Mouse (Mus musculus): Measurements from ENCODE around the gene Wwp2. TPM values are rescaled to one million over a fixed set of nuclear protein-coding genes. Genes with fewer than 3 reads are reported as not detected.

The Wwp2 gene
- polyA plus RNA-seq, 1 experiment, result 39.5 TPM

DNA sequence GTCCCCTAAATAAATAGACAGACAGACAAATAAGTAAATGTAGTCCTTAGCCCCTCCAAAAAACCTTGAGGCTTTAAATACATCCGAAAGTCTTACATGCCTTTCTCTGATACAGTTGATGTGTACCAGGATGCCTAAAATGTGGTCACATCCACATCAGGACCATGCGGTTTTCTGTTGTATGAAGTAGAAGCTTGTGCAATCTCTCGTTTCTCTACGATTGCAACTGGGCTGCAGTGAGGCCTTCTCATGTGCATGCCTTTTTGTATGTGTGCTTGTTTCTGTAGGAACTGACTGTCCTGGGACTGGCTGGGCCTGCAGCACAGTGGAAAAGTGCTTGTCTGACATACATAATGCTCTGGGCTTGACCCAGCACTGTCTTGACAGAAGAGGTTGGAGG, 88.4 kb downstream of the Wwp2 start:
- H3K4me1 ChIP-seq (ENCODE audit: control insufficient read depth, insufficient read depth, insufficient read length), result no peaks in the 10 kb centered on the region
- H3K4me3 ChIP-seq (ENCODE audit: extremely low read depth, insufficient read depth, insufficient read length), result no peak overlapping the region
- DNase-seq (ENCODE audit: low read depth in 1 of 2, low spot score in 2 of 2), result no peak
- 87% methylated on average over 4 of the region's 4 CpGs for WGBS
- no peaks in the 10 kb centered on the region for H3K27me3 ChIP-seq (ENCODE audit: control insufficient read depth, insufficient read depth, low read length)
- TF ChIP-seq POLR2A (IDR thresholded peaks at IDR 0.05; ENCODE audit: low read depth, low read length) (no peak), CTCF (IDR thresholded peaks at IDR 0.05; ENCODE audit: extremely low read depth, insufficient read depth, insufficient read length, insufficient replicate concordance) (no peak)
- H3K36me3 ChIP-seq (ENCODE audit: control insufficient read depth, insufficient read depth, low read length), result no peaks in the 10 kb centered on the region; the same call in 1 of the 2 replicates
- H3K27ac ChIP-seq (ENCODE audit: insufficient read depth, low read length), result no peak overlapping the region

DNA sequence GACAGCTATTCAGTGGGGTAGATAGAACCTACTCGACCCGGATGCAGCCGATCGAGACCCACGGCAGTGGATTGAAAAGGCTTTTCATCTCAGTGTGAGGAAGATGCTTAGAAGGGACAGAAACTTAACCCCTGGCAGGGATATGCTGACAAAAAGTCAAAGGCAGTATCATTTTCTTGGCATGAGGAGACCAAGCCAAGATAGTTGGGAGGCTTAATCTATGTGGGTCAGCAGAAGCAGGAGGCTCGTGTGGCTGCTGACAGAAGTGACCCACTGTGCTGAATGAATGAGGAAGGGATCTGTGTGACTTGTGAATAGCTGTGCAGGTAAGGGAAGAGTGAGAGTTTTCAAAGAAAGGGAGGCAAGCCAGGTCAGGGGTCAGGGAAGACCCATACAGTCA, 92.6 kb downstream of the Wwp2 start:
- DNase-seq (ENCODE audit: low read depth in 1 of 2, low spot score in 2 of 2), result no peak
- H3K36me3 ChIP-seq (ENCODE audit: control insufficient read depth, insufficient read depth, low read length), result peaks cover 4% of the 10 kb centered on the region
- H3K27me3 ChIP-seq (ENCODE audit: control insufficient read depth, insufficient read depth, low read length), result no peaks in the 10 kb centered on the region
- no peak overlapping the region for H3K27ac ChIP-seq (ENCODE audit: insufficient read depth, low read length)
- WGBS, result 98% methylated on average over 6 of the region's 6 CpGs
- H3K4me3 ChIP-seq (ENCODE audit: extremely low read depth, insufficient read depth, insufficient read length), result no peak overlapping the region
- no peak for TF ChIP-seq CTCF (IDR thresholded peaks at IDR 0.05; ENCODE audit: extremely low read depth, insufficient read depth, insufficient read length, insufficient replicate concordance)
- TF ChIP-seq POLR2A (IDR thresholded peaks at IDR 0.05; ENCODE audit: low read depth, low read length), result no peak
- H3K4me1 ChIP-seq (ENCODE audit: control insufficient read depth, insufficient read depth, insufficient read length), result no peaks in the 10 kb centered on the region

DNA sequence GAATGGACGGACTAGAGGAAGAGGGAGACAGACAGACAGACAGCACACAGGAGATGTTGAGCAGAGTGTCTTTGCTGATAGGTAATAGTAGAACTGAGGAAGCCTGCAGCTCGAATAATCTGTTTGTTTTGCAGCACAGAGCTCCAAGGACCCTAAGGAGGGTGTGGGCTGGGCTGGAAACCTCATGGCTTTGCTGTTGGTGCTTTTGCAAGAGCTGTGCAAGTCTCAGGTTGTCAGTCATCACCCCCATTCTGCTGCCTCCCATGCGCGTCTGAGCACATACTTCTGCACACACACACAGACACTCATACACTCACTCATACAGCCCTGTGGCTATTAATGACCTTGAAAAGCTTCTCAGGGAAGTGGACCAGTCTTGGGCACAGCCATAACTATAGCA, 101.3 kb downstream of the Wwp2 start:
- Histone ChIP-seq H3K4me1 (ENCODE audit: control insufficient read depth, insufficient read depth, insufficient read length) (no peaks in the 10 kb centered on the region), H3K36me3 (ENCODE audit: control insufficient read depth, insufficient read depth, low read length) (peaks cover 27% of the 10 kb centered on the region), H3K4me3 (ENCODE audit: extremely low read depth, insufficient read depth, insufficient read length) (no peak overlapping the region), H3K27me3 (ENCODE audit: control insufficient read depth, insufficient read depth, low read length) (no peaks in the 10 kb centered on the region), H3K27ac (ENCODE audit: insufficient read depth, low read length) (no peak overlapping the region)
- WGBS, result 88% methylated on average over 4 of the region's 4 CpGs
- TF ChIP-seq CTCF (IDR thresholded peaks at IDR 0.05; ENCODE audit: extremely low read depth, insufficient read depth, insufficient read length, insufficient replicate concordance), result no peak
- TF ChIP-seq POLR2A (IDR thresholded peaks at IDR 0.05; ENCODE audit: low read depth, low read length), result no peak
- no peak for DNase-seq (ENCODE audit: low read depth in 1 of 2, low spot score in 2 of 2)

DNA sequence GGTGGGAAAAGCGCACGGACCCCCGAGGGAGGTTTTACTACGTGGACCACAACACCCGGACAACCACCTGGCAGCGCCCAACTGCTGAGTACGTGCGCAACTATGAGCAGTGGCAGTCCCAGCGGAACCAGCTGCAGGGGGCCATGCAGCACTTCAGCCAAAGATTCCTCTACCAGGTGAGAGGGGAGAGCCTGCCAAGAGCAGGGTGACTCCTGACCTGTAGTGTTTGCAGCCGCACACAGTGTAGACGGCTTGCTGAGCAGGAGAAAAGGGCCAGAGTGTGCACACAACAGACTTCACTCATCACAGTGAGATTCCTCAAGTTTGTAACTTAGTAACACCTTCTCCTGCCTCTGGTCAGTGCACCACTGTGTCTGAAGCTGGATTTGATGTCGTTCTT, 104.5 kb downstream of the Wwp2 start:
- Histone ChIP-seq H3K27me3 (ENCODE audit: control insufficient read depth, insufficient read depth, low read length) (no peaks in the 10 kb centered on the region), H3K36me3 (ENCODE audit: control insufficient read depth, insufficient read depth, low read length) (peaks cover 32% of the 10 kb centered on the region), H3K4me1 (ENCODE audit: control insufficient read depth, insufficient read depth, insufficient read length) (no peaks in the 10 kb centered on the region), H3K27ac (ENCODE audit: insufficient read depth, low read length) (no peak overlapping the region), H3K4me3 (ENCODE audit: extremely low read depth, insufficient read depth, insufficient read length) (no peak overlapping the region)
- 93% methylated on average over 12 of the region's 12 CpGs for WGBS
- TF ChIP-seq POLR2A (IDR thresholded peaks at IDR 0.05; ENCODE audit: low read depth, low read length) (no peak), CTCF (IDR thresholded peaks at IDR 0.05; ENCODE audit: extremely low read depth, insufficient read depth, insufficient read length, insufficient replicate concordance) (no peak)
- no peak for DNase-seq (ENCODE audit: low read depth in 1 of 2, low spot score in 2 of 2)

DNA sequence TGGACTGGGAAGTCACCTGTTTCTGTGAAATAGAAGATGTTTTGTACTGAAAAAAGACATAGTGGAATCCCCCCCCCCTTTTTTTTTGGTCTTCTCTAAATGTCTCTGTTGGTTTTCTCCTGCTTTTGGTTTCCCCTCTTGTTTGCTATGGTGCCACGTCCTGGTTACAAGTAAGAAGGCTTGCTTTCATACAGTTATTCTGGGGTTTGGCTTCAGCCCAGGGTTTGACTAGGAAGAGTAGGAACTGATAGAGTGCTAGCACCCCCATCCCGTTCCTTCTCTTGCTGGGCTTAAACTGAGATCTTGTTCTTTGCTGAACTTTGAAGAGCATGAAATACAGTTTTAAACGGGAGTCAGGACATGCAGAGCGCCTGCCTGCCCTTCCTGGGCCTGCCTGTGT, 105.2 kb downstream of the Wwp2 start:
- no peak for DNase-seq (ENCODE audit: low read depth in 1 of 2, low spot score in 2 of 2)
- no peaks in the 10 kb centered on the region for H3K4me1 ChIP-seq (ENCODE audit: control insufficient read depth, insufficient read depth, insufficient read length)
- no peak overlapping the region for H3K27ac ChIP-seq (ENCODE audit: insufficient read depth, low read length)
- peaks cover 33% of the 10 kb centered on the region for H3K36me3 ChIP-seq (ENCODE audit: control insufficient read depth, insufficient read depth, low read length)
- no peak for TF ChIP-seq CTCF (IDR thresholded peaks at IDR 0.05; ENCODE audit: extremely low read depth, insufficient read depth, insufficient read length, insufficient replicate concordance)
- TF ChIP-seq POLR2A (IDR thresholded peaks at IDR 0.05; ENCODE audit: low read depth, low read length), result no peak
- no peak overlapping the region for H3K4me3 ChIP-seq (ENCODE audit: extremely low read depth, insufficient read depth, insufficient read length)
- H3K27me3 ChIP-seq (ENCODE audit: control insufficient read depth, insufficient read depth, low read length), result no peaks in the 10 kb centered on the region
- WGBS, result 70% methylated on average over 4 of the region's 4 CpGs

DNA sequence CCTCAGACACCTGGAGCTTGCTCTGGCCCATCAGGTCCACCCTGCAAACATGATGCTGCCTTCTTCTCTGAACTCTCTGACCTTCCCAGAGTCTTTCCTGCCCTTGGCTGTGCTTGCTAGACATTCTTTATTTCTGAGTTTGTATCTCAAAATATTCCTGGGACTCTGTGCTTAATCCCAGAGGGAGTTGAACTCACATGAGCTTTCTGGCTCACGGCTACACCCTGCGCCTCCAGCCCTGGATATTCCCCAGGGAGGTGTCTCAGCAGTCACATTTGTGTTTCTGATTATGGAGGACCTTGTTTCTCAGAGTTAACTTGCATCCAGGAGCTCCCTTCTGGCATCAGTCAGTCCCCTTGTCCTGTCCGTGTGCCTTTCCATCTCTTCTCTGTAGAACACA, 106.0 kb downstream of the Wwp2 start:
- Histone ChIP-seq H3K27me3 (ENCODE audit: control insufficient read depth, insufficient read depth, low read length) (no peaks in the 10 kb centered on the region), H3K27ac (ENCODE audit: insufficient read depth, low read length) (no peak overlapping the region), H3K4me1 (ENCODE audit: control insufficient read depth, insufficient read depth, insufficient read length) (no peaks in the 10 kb centered on the region), H3K4me3 (ENCODE audit: extremely low read depth, insufficient read depth, insufficient read length) (no peak overlapping the region), H3K36me3 (ENCODE audit: control insufficient read depth, insufficient read depth, low read length) (peaks cover 36% of the 10 kb centered on the region)
- no peak for TF ChIP-seq CTCF (IDR thresholded peaks at IDR 0.05; ENCODE audit: extremely low read depth, insufficient read depth, insufficient read length, insufficient replicate concordance)
- TF ChIP-seq POLR2A (IDR thresholded peaks at IDR 0.05; ENCODE audit: low read depth, low read length), result no peak
- DNase-seq (ENCODE audit: low read depth in 1 of 2, low spot score in 2 of 2), result no peak
- WGBS, result 82% methylated on average over 3 of the region's 3 CpGs

DNA sequence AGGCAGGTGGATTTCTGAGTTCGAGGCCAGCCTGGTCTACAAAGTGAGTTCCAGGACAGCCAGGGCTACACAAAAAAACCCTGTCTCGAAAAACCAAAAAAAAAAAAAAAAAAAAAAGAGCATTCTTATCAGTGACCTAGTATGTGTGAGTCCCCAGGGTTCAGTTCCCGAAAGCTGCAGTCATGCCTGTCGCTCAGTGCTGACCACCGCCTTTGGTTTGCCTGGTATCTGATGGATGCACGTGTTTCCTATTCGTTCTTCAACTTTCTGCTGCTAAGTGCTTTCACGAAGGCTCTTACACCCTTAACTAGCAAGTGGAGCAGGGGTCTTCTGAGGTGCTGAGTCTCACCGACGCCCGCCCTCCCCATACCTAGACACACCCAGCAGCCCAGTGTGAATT, 107.5 kb downstream of the Wwp2 start:
- 78% methylated on average over 11 of the region's 11 CpGs for WGBS
- Histone ChIP-seq H3K27me3 (ENCODE audit: control insufficient read depth, insufficient read depth, low read length) (no peaks in the 10 kb centered on the region), H3K4me1 (ENCODE audit: control insufficient read depth, insufficient read depth, insufficient read length) (no peaks in the 10 kb centered on the region), H3K36me3 (ENCODE audit: control insufficient read depth, insufficient read depth, low read length) (peaks cover 37% of the 10 kb centered on the region), H3K27ac (ENCODE audit: insufficient read depth, low read length) (no peak overlapping the region), H3K4me3 (ENCODE audit: extremely low read depth, insufficient read depth, insufficient read length) (no peak overlapping the region)
- TF ChIP-seq POLR2A (IDR thresholded peaks at IDR 0.05; ENCODE audit: low read depth, low read length) (no peak), CTCF (IDR thresholded peaks at IDR 0.05; ENCODE audit: extremely low read depth, insufficient read depth, insufficient read length, insufficient replicate concordance) (no peak)
- no peak for DNase-seq (ENCODE audit: low read depth in 1 of 2, low spot score in 2 of 2)

Data from spleen, adult 2 months (tissue).